Mouse (Mus musculus): ENCODE results near the gene Cdk2ap2.

Cdk2ap2 gene

DNA sequence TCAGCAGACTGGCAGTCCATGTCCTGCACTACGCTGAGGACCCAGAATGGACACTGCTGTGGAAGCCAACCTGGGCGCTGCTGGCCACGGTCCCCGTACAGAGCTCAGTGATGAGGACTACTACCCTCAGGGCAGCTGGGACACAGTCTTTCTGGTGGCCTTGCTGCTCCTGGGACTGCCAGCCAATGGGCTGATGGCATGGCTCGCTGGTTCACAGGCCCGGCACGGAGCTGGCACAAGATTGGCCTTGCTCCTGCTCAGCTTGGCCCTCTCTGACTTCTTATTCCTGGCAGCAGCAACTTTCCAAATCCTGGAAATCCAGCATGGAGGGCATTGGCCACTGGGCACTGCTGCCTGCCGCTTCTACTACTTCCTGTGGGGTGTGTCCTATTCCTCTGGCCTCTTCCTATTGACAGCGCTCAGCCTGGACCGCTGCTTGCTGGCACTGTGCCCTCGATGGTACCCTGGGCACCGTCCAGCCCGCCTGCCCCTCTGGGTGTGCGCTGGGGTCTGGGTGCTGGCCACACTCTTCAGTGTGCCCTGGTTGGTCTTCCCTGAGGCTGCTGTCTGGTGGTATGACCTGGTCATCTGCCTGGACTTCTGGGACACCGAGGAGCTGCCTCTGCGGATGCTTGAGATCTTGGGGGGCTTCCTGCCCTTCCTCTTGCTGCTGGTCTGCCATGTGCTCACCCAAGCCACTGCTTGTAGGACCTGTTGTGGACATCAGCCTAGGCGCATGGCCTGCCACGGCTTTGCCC is 45.6 kb downstream of the Cdk2ap2 start:
- DNase-seq, result no peak

DNA sequence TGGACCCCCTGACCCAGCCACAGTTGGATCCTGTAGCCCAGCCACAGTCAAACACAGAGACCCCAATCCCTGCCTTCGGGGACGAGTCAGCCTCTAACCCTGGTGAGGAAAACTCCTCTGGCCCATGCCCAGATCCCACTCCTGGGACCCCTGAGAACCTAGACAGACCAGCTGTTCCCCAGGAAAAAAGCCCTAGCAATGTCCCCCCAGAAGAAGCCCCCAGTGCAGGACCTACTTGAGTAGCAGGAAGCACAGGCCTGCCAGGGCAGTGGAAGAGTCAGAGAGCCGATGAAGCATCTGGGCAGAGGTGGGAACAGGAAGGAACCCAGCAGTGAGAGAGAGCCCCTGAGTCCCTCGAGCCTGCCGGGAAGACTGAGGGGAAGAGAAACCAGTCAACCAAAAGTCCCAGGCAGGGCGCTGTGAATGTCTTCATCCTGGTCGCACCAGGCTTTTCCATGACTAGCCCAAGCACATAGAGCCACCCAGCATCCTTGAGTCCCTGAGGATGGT is 46.8 kb downstream of the Cdk2ap2 start, which contains the start of gene Cabp4:
Gene Cabp4, minus strand, starts transcription at position 275 of the 510 bp plus-strand sequence.
- no peak for DNase-seq

DNA sequence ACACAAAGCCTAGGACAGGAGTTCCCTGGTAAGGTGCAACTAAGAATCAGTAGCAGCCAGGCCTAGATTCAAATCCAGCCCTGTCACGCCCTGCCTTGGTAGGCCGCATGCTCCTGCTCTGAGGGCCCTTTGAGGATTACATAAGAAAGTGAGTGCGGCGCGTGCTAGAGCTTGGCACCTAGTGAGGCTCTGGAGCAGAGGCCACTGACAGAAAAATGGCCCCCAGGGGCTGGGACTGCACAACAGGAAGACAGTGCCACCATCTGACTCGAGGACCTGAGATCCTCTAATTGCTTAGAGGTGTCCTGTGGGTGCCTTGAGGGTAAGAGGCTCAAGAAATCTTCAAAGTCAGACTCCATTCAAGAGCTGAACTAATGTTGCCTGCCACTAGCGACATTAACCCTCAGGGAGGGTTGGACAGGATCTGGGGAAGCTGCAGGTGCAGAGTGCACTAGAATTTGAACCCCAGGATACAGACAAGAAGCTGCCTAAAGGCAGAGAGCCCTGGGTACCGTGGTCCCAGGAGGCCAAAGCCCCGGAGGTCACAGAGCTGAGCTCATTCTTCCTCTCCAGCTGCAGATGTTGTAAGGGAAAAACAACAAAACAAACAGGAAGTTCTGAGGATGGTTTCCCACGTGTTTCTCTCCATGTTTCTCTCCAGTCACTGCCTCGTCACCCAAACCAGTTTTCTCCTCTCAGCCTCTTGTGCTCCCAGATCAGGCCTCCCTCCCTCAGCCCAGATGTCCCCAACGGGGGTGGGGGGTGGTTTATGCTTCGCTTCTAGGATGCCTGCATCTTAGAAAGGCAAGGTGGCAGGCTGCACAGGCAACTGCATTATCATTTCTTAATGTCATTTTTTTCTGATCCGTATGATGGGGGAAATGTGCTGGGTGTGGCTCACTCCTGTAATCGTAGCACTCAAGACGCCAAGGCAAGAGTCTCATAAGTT is 47.8 kb downstream of the Cdk2ap2 start:
- peak; percentile 51 for DNase-seq

- DNase-seq, result no peak
Measured at GRCm38 (mm10) chr19:4145936-4146335, 49.0 kb downstream of the Cdk2ap2 start.

DNA sequence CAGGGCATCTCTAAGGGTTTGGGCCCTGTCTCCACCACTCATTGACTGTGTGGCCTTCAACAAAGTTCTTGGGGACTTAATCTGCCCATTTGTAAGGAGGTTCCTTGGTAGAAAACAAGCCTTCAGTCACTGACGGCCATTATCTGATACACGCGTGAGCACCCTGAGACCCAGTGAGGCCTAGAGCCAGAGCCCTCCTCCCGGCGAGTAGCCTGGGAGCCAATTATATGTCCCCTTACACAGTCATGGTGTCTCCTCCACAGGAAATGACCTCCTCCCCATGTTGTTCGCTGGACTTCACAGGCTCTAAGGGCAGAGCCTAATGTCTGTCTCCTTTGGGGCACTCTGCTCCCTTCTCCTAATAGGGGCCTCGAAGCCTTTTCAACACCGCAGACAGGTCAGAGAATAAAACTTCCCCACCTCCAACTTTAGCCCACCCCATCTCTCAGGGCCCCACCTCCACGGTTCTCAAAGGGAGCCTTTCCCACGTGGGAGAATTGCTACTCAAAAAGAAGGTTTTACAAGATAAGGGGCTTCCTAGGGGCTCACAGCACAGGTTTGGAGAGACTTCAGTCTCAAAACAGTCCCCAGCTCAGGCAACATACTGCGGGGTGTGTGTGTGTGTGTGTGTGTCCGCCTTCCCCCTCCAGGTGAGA is 49.5 kb downstream of the Cdk2ap2 start:
- DNase-seq, result no peak

DNA sequence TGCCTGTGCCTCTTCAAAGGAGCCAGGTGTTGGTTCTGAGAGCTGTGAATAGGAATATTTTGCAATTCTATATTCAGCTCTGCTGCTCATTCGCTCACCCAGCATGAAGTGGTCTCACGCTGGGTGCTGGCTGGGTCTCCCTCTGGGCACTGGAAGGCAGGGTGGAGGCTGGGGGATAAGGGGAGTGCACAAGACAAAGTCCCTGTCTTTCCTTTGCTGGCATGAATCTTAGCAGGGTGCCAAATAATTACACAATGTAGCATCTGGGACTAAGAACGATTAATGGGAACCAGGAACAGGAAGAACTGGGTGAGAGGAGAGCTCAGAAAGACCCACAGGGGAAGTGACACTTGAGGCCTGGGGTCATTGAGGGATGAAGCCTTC is 50.0 kb downstream of the Cdk2ap2 start:
- no peak for DNase-seq

- DNase-seq, result no peak
Measured at GRCm38 (mm10) chr19:4147782-4148490, 51.0 kb downstream of the Cdk2ap2 start.

GRCm38 (mm10) chr19:4148491-4148806 is 51.5 kb downstream of the Cdk2ap2 start, which contains the start of gene Coro1b:
Gene Coro1b (plus strand): TSS chr19:4148619.
- DNase-seq, result peak; percentile 99

Data from kidney, postnatal 10 days (tissue).